Mouse (Mus musculus): ENCODE data around the gene Pdgfd. TPM values are rescaled to one million over a fixed set of nuclear protein-coding genes. Genes with fewer than 3 reads are reported as not detected.

The Pdgfd gene
- total and polyA plus RNA-seq, 2 experiments from 2014 or later: 6.8 to 18.4 TPM

DNA sequence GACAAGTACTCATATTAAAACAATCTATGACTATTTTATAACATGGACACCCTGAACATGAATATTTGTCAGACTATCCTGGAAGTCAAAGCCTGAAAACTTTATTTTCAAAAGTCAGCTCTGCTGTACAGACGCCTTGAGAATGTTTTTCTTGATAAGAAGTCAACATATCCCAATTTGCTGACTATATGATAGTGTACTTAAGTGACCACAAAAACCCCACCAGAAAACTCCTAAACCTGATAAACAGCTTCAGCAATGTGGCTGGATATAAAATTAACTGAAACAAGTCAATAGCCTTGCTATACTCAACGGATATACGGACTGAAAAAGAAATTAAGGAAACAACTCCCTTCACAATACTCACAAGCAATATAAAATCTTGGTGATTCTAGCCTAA is 137.5 kb downstream of the Pdgfd start:
- H3K36me3 ChIP-seq (replicated peaks; ENCODE audit: control insufficient read depth, insufficient read depth, low read length): no peaks in the 10 kb centered on the region
- H3K9me3 ChIP-seq (replicated peaks; ENCODE audit: control insufficient read depth, low read length): no peaks in the 10 kb centered on the region
- TF ChIP-seq CTCF (IDR thresholded peaks at IDR 0.05; ENCODE audit: low read depth) (no peak), EP300 (IDR thresholded peaks at IDR 0.05; ENCODE audit: low read depth) (no peak)
- H3K27me3 ChIP-seq (ENCODE audit: control insufficient read depth, insufficient read depth, low read length): no peaks in the 10 kb centered on the region
- no peak overlapping the region for H3K4me2 ChIP-seq (ENCODE audit: low read depth, low read length)
- no peak overlapping the region for H3K9ac ChIP-seq (replicated peaks; ENCODE audit: low read depth, low read length)
- ATAC-seq (ENCODE audit: insufficient read depth, low read depth) (no peak), DNase-seq (ENCODE audit: low spot score) (no peak)
- no peak overlapping the region for H3K4me3 ChIP-seq (ENCODE audit: low read depth, low read length)
- WGBS: 84% methylated on average over 3 of the region's 3 CpGs
- H3K4me1 ChIP-seq (ENCODE audit: control insufficient read depth, insufficient read depth): no peaks in the 10 kb centered on the region
- no peak overlapping the region for H3K27ac ChIP-seq (ENCODE audit: low read depth)

DNA sequence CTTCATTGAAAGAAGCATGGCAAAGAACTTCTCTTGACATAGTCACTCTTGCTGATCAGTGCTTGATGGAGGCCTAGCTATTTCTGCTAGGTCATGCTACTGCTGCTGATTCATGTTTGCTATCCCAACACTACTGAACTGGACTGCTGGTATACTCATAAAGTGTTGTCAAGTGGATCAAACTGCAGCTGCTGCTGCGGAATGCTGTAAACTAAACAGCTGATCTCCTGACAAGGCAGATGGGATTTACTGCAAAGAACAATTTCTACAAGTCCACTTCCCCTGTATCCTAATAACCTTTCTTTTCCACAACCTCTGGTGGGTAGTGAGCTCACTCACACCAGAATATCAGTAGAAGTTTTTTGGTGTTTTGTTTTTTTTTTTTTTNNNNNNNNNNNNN is 148.7 kb downstream of the Pdgfd start:
- Histone ChIP-seq H3K4me2 (ENCODE audit: low read depth, low read length) (no peak overlapping the region), H3K36me3 (replicated peaks; ENCODE audit: control insufficient read depth, insufficient read depth, low read length) (no peaks in the 10 kb centered on the region), H3K4me1 (ENCODE audit: control insufficient read depth, insufficient read depth) (no peaks in the 10 kb centered on the region), H3K27ac (ENCODE audit: low read depth) (no peak overlapping the region), H3K4me3 (ENCODE audit: low read depth, low read length) (no peak overlapping the region), H3K9me3 (replicated peaks; ENCODE audit: control insufficient read depth, low read length) (no peaks in the 10 kb centered on the region), H3K9ac (replicated peaks; ENCODE audit: low read depth, low read length) (no peak overlapping the region), H3K27me3 (ENCODE audit: control insufficient read depth, insufficient read depth, low read length) (no peaks in the 10 kb centered on the region)
- WGBS: 75% methylated on average over 1 of the region's 1 CpGs
- no peak for DNase-seq (ENCODE audit: low spot score)
- no peak for ATAC-seq (ENCODE audit: insufficient read depth, low read depth)
- TF ChIP-seq EP300 (IDR thresholded peaks at IDR 0.05; ENCODE audit: low read depth) (no peak), CTCF (IDR thresholded peaks at IDR 0.05; ENCODE audit: low read depth) (no peak)

DNA sequence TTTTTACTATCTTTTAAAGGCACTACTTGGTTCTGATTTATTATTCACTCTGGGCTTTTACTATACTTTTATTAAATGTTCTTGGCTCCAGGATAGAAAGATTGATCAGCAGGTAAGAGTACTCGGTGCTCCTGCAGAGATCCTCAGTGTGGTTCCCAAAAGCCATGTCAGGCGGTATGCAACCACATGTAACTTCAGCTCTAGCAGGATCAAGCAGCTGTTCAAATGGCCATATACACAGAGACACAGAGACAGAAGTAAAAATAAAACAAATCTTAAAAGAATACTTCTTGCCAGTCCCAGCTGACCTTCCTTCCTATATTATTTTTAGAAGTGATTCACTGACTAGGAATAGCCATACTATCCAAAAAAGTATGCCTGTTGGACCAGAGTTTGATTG is 157.0 kb downstream of the Pdgfd start:
- H3K4me2 ChIP-seq (ENCODE audit: low read depth, low read length): no peak overlapping the region
- H3K9me3 ChIP-seq (replicated peaks; ENCODE audit: control insufficient read depth, low read length): no peaks in the 10 kb centered on the region
- DNase-seq (ENCODE audit: low spot score): no peak
- H3K9ac ChIP-seq (replicated peaks; ENCODE audit: low read depth, low read length): no peak overlapping the region
- H3K27ac ChIP-seq (ENCODE audit: low read depth): no peak overlapping the region
- H3K4me1 ChIP-seq (ENCODE audit: control insufficient read depth, insufficient read depth): no peaks in the 10 kb centered on the region
- no peak for ATAC-seq (ENCODE audit: insufficient read depth, low read depth)
- no peaks in the 10 kb centered on the region for H3K27me3 ChIP-seq (ENCODE audit: control insufficient read depth, insufficient read depth, low read length)
- no peaks in the 10 kb centered on the region for H3K36me3 ChIP-seq (replicated peaks; ENCODE audit: control insufficient read depth, insufficient read depth, low read length)
- no peak overlapping the region for H3K4me3 ChIP-seq (ENCODE audit: low read depth, low read length)
- WGBS: 79% methylated on average over 2 of the region's 2 CpGs
- no peak for TF ChIP-seq CTCF (IDR thresholded peaks at IDR 0.05; ENCODE audit: low read depth)
- TF ChIP-seq EP300 (IDR thresholded peaks at IDR 0.05; ENCODE audit: low read depth): no peak

DNA sequence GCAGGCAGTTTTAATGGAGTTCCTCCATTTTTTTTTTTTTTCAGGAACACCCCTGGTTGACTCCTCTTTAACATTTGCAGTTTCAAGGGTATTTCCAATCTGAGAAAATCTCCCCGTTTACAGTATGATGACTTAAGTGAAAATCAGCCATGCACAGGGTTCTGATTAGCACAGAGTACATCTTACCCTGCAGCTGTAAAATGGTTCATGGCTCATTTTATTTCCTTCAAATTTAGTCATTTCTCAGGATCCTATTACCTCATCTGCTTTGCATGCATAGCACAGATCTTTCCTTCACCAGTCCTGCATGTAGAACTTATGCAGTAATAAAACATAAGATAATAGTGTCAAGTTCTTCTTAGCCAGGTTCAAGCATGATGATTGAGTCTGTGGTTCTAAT is 165.1 kb downstream of the Pdgfd start:
- no peaks in the 10 kb centered on the region for H3K9me3 ChIP-seq (replicated peaks; ENCODE audit: control insufficient read depth, low read length)
- H3K27me3 ChIP-seq (ENCODE audit: control insufficient read depth, insufficient read depth, low read length): no peaks in the 10 kb centered on the region
- TF ChIP-seq CTCF (IDR thresholded peaks at IDR 0.05; ENCODE audit: low read depth) (no peak), EP300 (IDR thresholded peaks at IDR 0.05; ENCODE audit: low read depth) (no peak)
- no peaks in the 10 kb centered on the region for H3K4me1 ChIP-seq (ENCODE audit: control insufficient read depth, insufficient read depth)
- 72% methylated on average over 1 of the region's 1 CpGs for WGBS
- no peak overlapping the region for H3K4me2 ChIP-seq (ENCODE audit: low read depth, low read length)
- DNase-seq (ENCODE audit: low spot score) (no peak), ATAC-seq (ENCODE audit: insufficient read depth, low read depth) (no peak)
- no peak overlapping the region for H3K4me3 ChIP-seq (ENCODE audit: low read depth, low read length)
- H3K27ac ChIP-seq (ENCODE audit: low read depth): no peak overlapping the region
- H3K9ac ChIP-seq (replicated peaks; ENCODE audit: low read depth, low read length): no peak overlapping the region
- H3K36me3 ChIP-seq (replicated peaks; ENCODE audit: control insufficient read depth, insufficient read depth, low read length): no peaks in the 10 kb centered on the region

DNA sequence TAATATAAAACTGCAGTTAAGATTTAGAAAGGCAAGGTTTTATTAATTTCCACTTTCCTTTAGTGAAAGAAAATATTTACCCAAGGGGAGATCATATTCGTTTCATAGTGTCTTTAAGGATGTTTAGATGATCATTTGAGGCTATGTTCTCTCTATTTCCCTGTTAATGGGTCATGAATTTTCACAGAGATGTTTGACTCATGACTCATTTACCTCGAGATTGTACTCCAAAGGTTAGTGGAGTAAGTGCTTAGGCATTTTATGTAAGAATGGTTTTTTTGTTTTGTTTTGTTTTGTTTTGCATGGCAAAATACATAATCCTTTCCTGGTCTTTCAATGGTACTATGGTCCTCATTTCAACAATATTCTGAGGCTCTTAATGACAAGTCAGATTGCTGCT is 167.9 kb downstream of the Pdgfd start:
- WGBS: 56% methylated on average over 2 of the region's 2 CpGs
- no peak overlapping the region for H3K4me2 ChIP-seq (ENCODE audit: low read depth, low read length)
- DNase-seq (ENCODE audit: low spot score): no peak
- TF ChIP-seq EP300 (IDR thresholded peaks at IDR 0.05; ENCODE audit: low read depth) (no peak), CTCF (IDR thresholded peaks at IDR 0.05; ENCODE audit: low read depth) (no peak)
- no peak overlapping the region for H3K27ac ChIP-seq (ENCODE audit: low read depth)
- H3K4me1 ChIP-seq (ENCODE audit: control insufficient read depth, insufficient read depth): no peaks in the 10 kb centered on the region
- H3K9me3 ChIP-seq (replicated peaks; ENCODE audit: control insufficient read depth, low read length): no peaks in the 10 kb centered on the region
- H3K4me3 ChIP-seq (ENCODE audit: low read depth, low read length): no peak overlapping the region
- H3K36me3 ChIP-seq (replicated peaks; ENCODE audit: control insufficient read depth, insufficient read depth, low read length): no peaks in the 10 kb centered on the region
- ATAC-seq (ENCODE audit: insufficient read depth, low read depth): no peak
- no peaks in the 10 kb centered on the region for H3K27me3 ChIP-seq (ENCODE audit: control insufficient read depth, insufficient read depth, low read length)
- no peak overlapping the region for H3K9ac ChIP-seq (replicated peaks; ENCODE audit: low read depth, low read length)

DNA sequence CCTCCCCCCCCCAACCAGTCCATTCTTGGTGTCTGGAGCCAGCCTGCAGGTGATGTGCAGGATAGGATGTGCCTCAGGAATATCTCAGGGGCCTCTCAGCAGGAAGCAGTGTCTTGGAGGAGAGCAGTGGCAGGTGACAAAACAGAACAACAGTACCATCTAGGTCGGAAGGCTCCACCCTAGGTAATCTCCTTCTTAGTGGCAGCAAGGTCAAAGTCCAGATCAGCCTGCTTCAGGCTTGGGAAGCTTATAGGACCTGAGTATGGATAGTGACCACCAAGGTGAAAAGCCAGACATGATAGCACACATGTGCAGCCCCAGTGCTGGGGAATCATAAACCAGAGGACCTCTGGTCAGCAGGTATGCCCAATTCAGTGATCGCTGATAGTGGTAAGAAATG is 169.5 kb downstream of the Pdgfd start:
- 84% methylated on average over 2 of the region's 2 CpGs for WGBS
- no peak overlapping the region for H3K4me2 ChIP-seq (ENCODE audit: low read depth, low read length)
- ATAC-seq (ENCODE audit: insufficient read depth, low read depth): no peak

More for the DNA sequence above, 169.5 kb downstream of the Pdgfd start:
- H3K27ac ChIP-seq (ENCODE audit: low read depth): no peak overlapping the region
- TF ChIP-seq EP300 (IDR thresholded peaks at IDR 0.05; ENCODE audit: low read depth) (no peak), CTCF (IDR thresholded peaks at IDR 0.05; ENCODE audit: low read depth) (no peak)
- no peaks in the 10 kb centered on the region for H3K4me1 ChIP-seq (ENCODE audit: control insufficient read depth, insufficient read depth)
- no peaks in the 10 kb centered on the region for H3K36me3 ChIP-seq (replicated peaks; ENCODE audit: control insufficient read depth, insufficient read depth, low read length)
- DNase-seq (ENCODE audit: low spot score): no peak
- no peak overlapping the region for H3K4me3 ChIP-seq (ENCODE audit: low read depth, low read length)
- H3K27me3 ChIP-seq (ENCODE audit: control insufficient read depth, insufficient read depth, low read length): no peaks in the 10 kb centered on the region
- no peaks in the 10 kb centered on the region for H3K9me3 ChIP-seq (replicated peaks; ENCODE audit: control insufficient read depth, low read length)
- H3K9ac ChIP-seq (replicated peaks; ENCODE audit: low read depth, low read length): no peak overlapping the region
